Mouse (Mus musculus) heart, postnatal 25 days (tissue): ENCODE measurements at regions not wholly inside any gene's neighbourhood (a gene's known extent, or its start where the extent isn't known, plus 50 kb on each side); places are given as distances from the start of the nearest gene placed in this dataset.
A peak's percentile ranks its signal among the peaks of the same experiment; 100 is the strongest.

Experiments used
- DNase-seq: peaks from one replicate; pipeline ENCODE4 v3.0.0; 2022; ENCODE audit warnings: low spot score
- intact Hi-C: fragments of 180-260 bp; cut with DNase I; formaldehyde crosslinking; loops from one replicate; pipeline ENCODE4 v1.15.1; 2025

GRCm38 (mm10) chr2:93135324-93135723 lies 52.0 kb upstream of the Trp53i11 start:
- intact Hi-C loops, result loop anchor here (2.0 to 10.0 kb wide), 3 partner anchors 27 to 129 kb away; no protein-coding TSS in a partner anchor

GRCm38 (mm10) chr2:93133301-93133971 lies 53.9 kb upstream of the Trp53i11 start:
- DNase-seq, result no peak
- intact Hi-C loops, result loop anchor here (2.0 to 10.0 kb wide), 2 partner anchors 55 to 131 kb away; no protein-coding TSS in a partner anchor

More at GRCm38 (mm10) chr2:93135324-93135723, 52.0 kb upstream of the Trp53i11 start:
- DNase-seq, result peak; percentile 46

- peak; percentile 46 for DNase-seq
- intact Hi-C loops, result loop anchor here (2.0 to 10.0 kb wide), 2 partner anchors 57 to 133 kb away; no protein-coding TSS in a partner anchor
Measured at GRCm38 (mm10) chr2:93131825-93132623, 55.3 kb upstream of the Trp53i11 start.

- DNase-seq, result no peak
- intact Hi-C loops, result loop anchor here (10.0 kb wide), 1 partner anchor 134 kb away; no protein-coding TSS in a partner anchor
Measured at GRCm38 (mm10) chr2:93131236-93131635, 56.1 kb upstream of the Trp53i11 start.

- intact Hi-C loops, result no loop called here
Measured at GRCm38 (mm10) chr2:93129176-93129575, 58.2 kb upstream of the Trp53i11 start.

GRCm38 (mm10) chr2:93126595-93127165 lies 60.7 kb upstream of the Trp53i11 start:
- peak; percentile 79 for DNase-seq
- intact Hi-C loops, result no loop called here

More at GRCm38 (mm10) chr2:93129176-93129575, 58.2 kb upstream of the Trp53i11 start:
- no peak for DNase-seq

GRCm38 (mm10) chr2:93126112-93126511 lies 61.2 kb upstream of the Trp53i11 start:
- intact Hi-C loops, result no loop called here
- no peak for DNase-seq

- intact Hi-C loops, result no loop called here
- no peak for DNase-seq
Measured at GRCm38 (mm10) chr2:93124866-93125467, 62.4 kb upstream of the Trp53i11 start.

- DNase-seq, result no peak
- intact Hi-C loops, result no loop called here
Measured at GRCm38 (mm10) chr2:93123829-93124228, 63.5 kb upstream of the Trp53i11 start.

- DNase-seq, result no peak
- intact Hi-C loops, result no loop called here
Measured at GRCm38 (mm10) chr2:93120386-93120785, 67.0 kb upstream of the Trp53i11 start.

GRCm38 (mm10) chr2:93119001-93119400 lies 68.3 kb upstream of the Trp53i11 start:
- intact Hi-C loops, result loop anchor here (2.0 kb wide), 1 partner anchor 18 kb away; no protein-coding TSS in a partner anchor
- DNase-seq, result no peak

- intact Hi-C loops, result no loop called here
- DNase-seq, result no peak
Measured at GRCm38 (mm10) chr2:93115303-93115702, 69.3 kb upstream of the Prdm11 start.

GRCm38 (mm10) chr2:93113929-93114328 lies 68.0 kb upstream of the Prdm11 start:
- intact Hi-C loops, result no loop called here
- DNase-seq, result no peak

- intact Hi-C loops, result no loop called here
- no peak for DNase-seq
Measured at GRCm38 (mm10) chr2:93112320-93112719, 66.4 kb upstream of the Prdm11 start.

GRCm38 (mm10) chr2:93110898-93111297 lies 64.9 kb upstream of the Prdm11 start:
- no peak for DNase-seq
- intact Hi-C loops, result no loop called here

- DNase-seq, result no peak
- intact Hi-C loops, result no loop called here
Measured at GRCm38 (mm10) chr2:93106581-93106980, 60.6 kb upstream of the Prdm11 start.

- intact Hi-C loops, result loop anchor here (2.0 kb wide), 1 partner anchor 17 kb away; no protein-coding TSS in a partner anchor
- no peak for DNase-seq
Measured at GRCm38 (mm10) chr2:93101991-93102390, 56.0 kb upstream of the Prdm11 start.

- DNase-seq, result no peak
- intact Hi-C loops, result loop anchor here (2.0 kb wide), 1 partner anchor 19 kb away; no protein-coding TSS in a partner anchor
Measured at GRCm38 (mm10) chr2:93099780-93100179, 53.8 kb upstream of the Prdm11 start.

GRCm38 (mm10) chr2:93097016-93097415 lies 51.0 kb upstream of the Prdm11 start:
- intact Hi-C loops, result no loop called here
- no peak for DNase-seq
